Mouse (Mus musculus) forebrain, embryonic 14.5 days (tissue): ENCODE data around the gene Acvr1c. TPM values are rescaled to one million over a fixed set of nuclear protein-coding genes. Genes with fewer than 3 reads are reported as not detected.

Experiments
- ATAC-seq: fragments of 200-750 bp; cut with Nextera tagmentation; 2 replicates; pipeline ENCODE4 v1.8.0; 2017; ENCODE audit warnings: mild to moderate bottlenecking, moderate library complexity
- DNase-seq: peaks from one replicate; pipeline ENCODE4 v3.0.0-alpha.2; 2015; ENCODE audit warnings: low spot score
- H3K27ac ChIP-seq: fragments of 300-500 bp; sonication (generic); 2 replicates; pipeline ENCODE4 v1.5.1; 2014; ENCODE audit warnings: low read depth, mild to moderate bottlenecking, control low read depth, low read length, moderate library complexity
- H3K27me3 ChIP-seq: fragments of 300-500 bp; sonication (generic); replicated peaks from 2 replicates; pipeline ENCODE4 v1.6.1; 2014; ENCODE audit warnings: low read length, control low read depth, mixed read lengths; ENCODE audit not compliant: control insufficient read depth, insufficient read depth
- H3K36me3 ChIP-seq: fragments of 300-500 bp; sonication (generic); 2 replicates; pipeline ENCODE4 v1.6.1; 2014; ENCODE audit warnings: low read length, control low read depth; ENCODE audit not compliant: control insufficient read depth, insufficient read depth
- H3K4me1 ChIP-seq: fragments of 300-500 bp; sonication (generic); 2 replicates; pipeline ENCODE4 v1.6.1; 2014; ENCODE audit warnings: antibody characterized with exemption, low read length, control low read depth; ENCODE audit not compliant: control insufficient read depth, insufficient read depth
- H3K4me2 ChIP-seq: fragments of 300-500 bp; sonication (generic); 2 replicates; pipeline ENCODE4 v1.6.1; 2014; ENCODE audit warnings: mild to moderate bottlenecking, control low read depth, low read length
- H3K4me3 ChIP-seq: fragments of 300-500 bp; sonication (generic); 2 replicates; pipeline ENCODE4 v1.5.1; 2014; ENCODE audit warnings: low read depth, low read length, control low read depth
- H3K9ac ChIP-seq: fragments of 300-500 bp; sonication (generic); 2 replicates; pipeline ENCODE4 v1.6.1; 2014; ENCODE audit warnings: mild to moderate bottlenecking, low read length, control low read depth, moderate library complexity
- H3K9me3 ChIP-seq: fragments of 300-500 bp; sonication (generic); replicated peaks from 2 replicates; pipeline ENCODE4 v1.6.1; 2016; ENCODE audit warnings: low read length, control low read depth, mixed read lengths; ENCODE audit not compliant: control insufficient read depth
- WGBS: fragments of 180-500 bp; shearing (Covaris S2); extraction: QIAGEN DNeasy Blood & Tissue Kit; methylation state at CpG from one replicate; pipeline ENCODE4 v1.1.7; 2014; 5-methylcytosine and 5-hydroxymethylcytosine counted together
- polyA plus RNA-seq: library from polyadenylated mRNA; unstranded; fragments of >200 nt; fragmentation: Nextera tagmentation; extraction: Ambion mirVana; gene quantifications from 2 replicates; pipeline ENCODE4 v1.2.1, GENCODE M21; 2014

Acvr1c gene
- polyA plus RNA-seq, 1 experiment from 2014 or later, result 1.1 TPM

DNA sequence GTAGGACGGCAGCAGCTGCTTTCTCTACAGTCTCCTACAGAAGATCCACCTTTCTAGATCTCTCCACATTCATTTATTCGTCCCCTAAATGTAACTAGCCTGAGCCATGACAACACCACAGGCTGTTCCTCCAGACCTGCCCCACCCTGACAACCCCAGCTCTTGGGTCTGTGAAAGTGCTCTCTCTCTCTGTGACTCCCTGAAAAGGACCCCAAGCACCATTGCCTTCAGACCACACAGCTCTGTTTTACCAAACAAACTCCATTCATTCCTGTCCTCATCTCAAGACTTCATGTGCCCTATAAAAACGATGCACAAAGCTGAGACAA, 401 bp upstream of the Acvr1c start:
- H3K4me3 ChIP-seq, result peak overlapping the region; percentile 57
- H3K27me3 ChIP-seq, result 0 out of 2 replicates have a peak, but pooled peaks cover 4% of the 10 kb centered on the region
- peak; percentile 35; the same call in 1 of the 2 replicates for ATAC-seq
- H3K9me3 ChIP-seq, result no peaks in the 10 kb centered on the region
- H3K27ac ChIP-seq, result no peak overlapping the region
- H3K9ac ChIP-seq, result peak overlapping the region; percentile 63; the same call in 1 of the 2 replicates
- no peaks in the 10 kb centered on the region for H3K4me1 ChIP-seq
- 18% methylated on average over 3 of the region's 3 CpGs for WGBS
- DNase-seq, result no peak
- H3K36me3 ChIP-seq, result no peaks in the 10 kb centered on the region
- peak overlapping the region; percentile 100 for H3K4me2 ChIP-seq

DNA sequence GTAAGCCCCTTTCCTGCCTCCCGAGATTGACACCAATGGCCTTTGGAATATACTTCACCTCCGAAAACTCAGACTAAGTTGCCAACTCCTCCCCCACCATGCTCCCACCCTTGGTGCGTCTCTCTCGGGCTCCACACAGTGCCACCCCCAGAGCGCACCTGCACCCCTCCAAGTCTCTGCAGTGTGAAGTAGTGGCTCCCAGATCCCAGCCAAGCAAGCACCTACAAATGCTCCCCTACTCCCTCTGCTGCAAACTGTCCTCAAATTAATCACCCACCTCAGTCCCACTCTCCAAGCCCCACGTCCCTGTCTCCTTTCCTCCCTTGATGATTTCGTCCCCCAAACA, 654 bp downstream of the Acvr1c start:
- Histone ChIP-seq H3K27ac (no peak overlapping the region), H3K27me3 (0 out of 2 replicates have a peak, but pooled peaks cover 4% of the 10 kb centered on the region), H3K9me3 (no peaks in the 10 kb centered on the region), H3K9ac (peak overlapping the region; percentile 63), H3K4me1 (no peaks in the 10 kb centered on the region), H3K4me2 (peak overlapping the region; percentile 100), H3K36me3 (no peaks in the 10 kb centered on the region), H3K4me3 (peak overlapping the region; percentile 57)
- DNase-seq (peak; percentile 27), ATAC-seq (peak; percentile 55)
- WGBS, result under 1% methylated on average over 7 of the region's 7 CpGs

DNA sequence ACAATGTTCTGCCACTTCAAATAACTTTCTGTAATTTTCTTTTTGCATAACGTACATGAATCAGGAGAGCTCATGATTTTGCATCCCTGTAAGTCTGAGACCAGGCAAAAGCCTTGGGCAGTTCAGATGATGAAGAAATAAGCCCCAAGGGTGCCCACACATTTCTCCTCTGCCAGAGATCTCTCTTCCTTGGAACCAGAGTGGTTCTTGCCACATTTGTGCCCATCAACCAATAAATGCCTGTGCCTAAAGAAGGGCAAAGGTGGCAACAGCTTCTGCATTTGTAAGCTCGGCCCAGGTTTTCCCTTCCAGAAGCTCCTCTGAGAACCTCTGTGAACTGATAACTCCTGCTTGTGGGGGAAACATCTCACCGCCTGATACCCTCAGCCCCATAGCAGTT, 3.3 kb downstream of the Acvr1c start:
- Histone ChIP-seq H3K9ac (no peak overlapping the region), H3K27me3 (0 out of 2 replicates have a peak, but pooled peaks cover 4% of the 10 kb centered on the region), H3K9me3 (no peaks in the 10 kb centered on the region), H3K27ac (no peak overlapping the region), H3K4me2 (no peak overlapping the region), H3K36me3 (no peaks in the 10 kb centered on the region), H3K4me3 (no peak overlapping the region), H3K4me1 (no peaks in the 10 kb centered on the region)
- 90% methylated on average over 3 of the region's 3 CpGs for WGBS
- DNase-seq, result no peak
- ATAC-seq, result no peak

- no peak overlapping the region for H3K9ac ChIP-seq
- no peaks in the 10 kb centered on the region for H3K4me1 ChIP-seq
- H3K9me3 ChIP-seq, result no peaks in the 10 kb centered on the region
- H3K4me3 ChIP-seq, result no peak overlapping the region
- H3K27ac ChIP-seq, result no peak overlapping the region
- WGBS, result 84% methylated on average over 5 of the region's 5 CpGs
- H3K27me3 ChIP-seq, result 0 out of 2 replicates have a peak, but pooled peaks cover 4% of the 10 kb centered on the region
- no peak overlapping the region for H3K4me2 ChIP-seq
- no peaks in the 10 kb centered on the region for H3K36me3 ChIP-seq
- DNase-seq (no peak), ATAC-seq (no peak)
Observed at GRCm38 (mm10) chr2:58352846-58353245, 4.8 kb downstream of the Acvr1c start.

DNA sequence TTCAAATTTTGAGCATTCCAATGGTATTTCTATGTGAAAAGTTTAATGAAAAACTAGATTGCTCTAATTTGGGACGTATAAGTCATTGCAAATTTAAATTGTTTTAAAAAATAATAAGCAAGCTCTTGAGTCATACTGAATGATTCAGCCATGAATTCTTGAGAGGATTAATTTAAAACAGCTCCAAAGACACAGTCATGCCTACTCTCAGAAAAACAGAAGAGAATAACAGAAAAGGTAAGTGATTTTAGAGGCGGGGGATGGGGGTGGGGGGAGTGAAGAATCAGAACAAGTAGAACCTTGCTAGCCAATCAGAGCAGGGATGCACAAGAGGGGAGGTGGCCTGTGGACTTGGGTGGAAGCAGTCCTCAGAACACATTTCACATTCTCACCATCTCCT, 7.0 kb downstream of the Acvr1c start:
- Histone ChIP-seq H3K27me3 (no peaks in the 10 kb centered on the region), H3K27ac (no peak overlapping the region), H3K4me3 (no peak overlapping the region), H3K9ac (no peak overlapping the region), H3K4me2 (no peak overlapping the region), H3K9me3 (no peaks in the 10 kb centered on the region), H3K4me1 (no peaks in the 10 kb centered on the region), H3K36me3 (no peaks in the 10 kb centered on the region)
- DNase-seq (no peak), ATAC-seq (no peak)
- 87% methylated on average over 2 of the region's 2 CpGs for WGBS

DNA sequence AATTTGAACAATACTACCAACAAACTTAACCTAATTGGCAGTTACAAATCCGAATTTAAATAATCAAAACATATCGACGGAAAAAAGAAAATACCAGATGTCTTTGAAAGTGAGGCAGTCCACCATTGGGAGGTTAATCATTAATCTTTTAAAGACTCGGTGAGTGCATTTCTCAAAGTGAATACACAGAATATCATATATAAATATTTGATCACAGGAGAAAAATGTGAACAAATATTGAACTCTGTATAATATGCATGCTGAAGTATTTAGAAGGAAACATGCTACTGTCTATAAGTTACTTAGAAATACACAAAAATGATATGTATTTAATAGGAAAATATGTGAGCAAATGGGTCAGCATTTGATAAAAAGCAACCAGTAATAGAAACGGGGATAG, 21.0 kb downstream of the Acvr1c start:
- no peak for DNase-seq
- Histone ChIP-seq H3K9ac (no peak overlapping the region), H3K4me3 (no peak overlapping the region), H3K36me3 (no peaks in the 10 kb centered on the region), H3K27ac (no peak overlapping the region), H3K4me2 (no peak overlapping the region), H3K9me3 (no peaks in the 10 kb centered on the region), H3K4me1 (no peaks in the 10 kb centered on the region), H3K27me3 (no peaks in the 10 kb centered on the region)
- no peak for ATAC-seq
- WGBS, result 89% methylated on average over 5 of the region's 5 CpGs

DNA sequence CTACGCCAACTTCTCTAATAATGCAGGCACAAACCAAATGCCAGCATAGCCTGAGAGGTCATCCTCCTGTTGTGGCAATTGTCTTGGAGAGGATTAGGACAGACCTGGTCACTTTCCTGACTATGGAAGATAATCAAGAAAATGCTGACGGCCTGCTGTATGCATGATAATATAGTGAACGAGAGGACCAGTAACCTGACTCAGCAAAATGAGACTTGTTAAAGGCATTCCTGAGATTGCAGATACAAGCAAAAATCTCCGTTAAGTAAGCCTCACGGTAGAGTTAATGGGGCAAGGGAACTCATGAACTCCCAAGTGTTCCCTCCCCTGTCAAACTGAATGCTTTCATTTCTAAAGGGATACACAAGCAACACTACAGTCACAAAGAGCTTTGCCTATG, 28.1 kb downstream of the Acvr1c start:
- H3K4me3 ChIP-seq, result no peak overlapping the region
- WGBS, result 84% methylated on average over 5 of the region's 5 CpGs
- H3K4me2 ChIP-seq, result no peak overlapping the region
- H3K27ac ChIP-seq, result no peak overlapping the region
- H3K4me1 ChIP-seq, result no peaks in the 10 kb centered on the region
- no peaks in the 10 kb centered on the region for H3K27me3 ChIP-seq
- no peaks in the 10 kb centered on the region for H3K9me3 ChIP-seq
- no peak for DNase-seq
- no peak for ATAC-seq
- H3K36me3 ChIP-seq, result no peaks in the 10 kb centered on the region
- H3K9ac ChIP-seq, result no peak overlapping the region

- Histone ChIP-seq H3K4me1 (no peaks in the 10 kb centered on the region), H3K36me3 (no peaks in the 10 kb centered on the region), H3K4me3 (peak overlapping the region; percentile 31), H3K27ac (peak overlapping the region; percentile 55), H3K27me3 (no peaks in the 10 kb centered on the region), H3K9me3 (no peaks in the 10 kb centered on the region), H3K9ac (peak overlapping the region; percentile 71), H3K4me2 (peak overlapping the region; percentile 67)
- ATAC-seq (peak; percentile 90), DNase-seq (peak; percentile 72)
- WGBS, result 7% methylated on average over 22 of the region's 23 CpGs
Observed at GRCm38 (mm10) chr2:58324118-58324901, 33.4 kb downstream of the Acvr1c start.

- H3K4me1 ChIP-seq, result no peaks in the 10 kb centered on the region
- no peaks in the 10 kb centered on the region for H3K9me3 ChIP-seq
- ATAC-seq, result no peak
- no peak overlapping the region for H3K9ac ChIP-seq
- H3K27me3 ChIP-seq, result no peaks in the 10 kb centered on the region
- no peak for DNase-seq
- 73% methylated on average over 6 of the region's 6 CpGs for WGBS
- no peak overlapping the region for H3K27ac ChIP-seq
- no peak overlapping the region for H3K4me3 ChIP-seq
- H3K4me2 ChIP-seq, result no peak overlapping the region
- H3K36me3 ChIP-seq, result no peaks in the 10 kb centered on the region
Observed at GRCm38 (mm10) chr2:58323274-58323673, 34.4 kb downstream of the Acvr1c start.
